ENCODE assay signal across 8 mouse cellular contexts in genomic region chr7:140101993-140102860, GRCm38 (mm10). TPM values are rescaled to one million over a fixed set of nuclear protein-coding genes. Genes with fewer than 3 reads are reported as not detected.
A peak's percentile ranks its signal among the peaks of the same experiment; 100 is the strongest.
DNase-seq lines count a peak whose midpoint lies in the region; ATAC-seq lines count a peak whose summit lies in the region.

Gene Fuom, minus strand, starts transcription at chr7:140102441.

- no peaks in the 10 kb centered on the region for H3K27me3 ChIP-seq in embryonic facial prominence, embryonic 12.5 days
- peaks cover 3% of the 10 kb centered on the region; the same call in 1 of the 2 replicates for H3K27me3 ChIP-seq in limb, embryonic 12.5 days
- H3K27me3 ChIP-seq in midbrain, embryonic 14.5 days (ENCODE audit: control insufficient read depth, insufficient read depth, low read length), result no peaks in the 10 kb centered on the region

- H3K9me3 ChIP-seq in embryonic facial prominence, embryonic 12.5 days, result no peaks in the 10 kb centered on the region
- H3K9me3 ChIP-seq in limb, embryonic 12.5 days, result no peaks in the 10 kb centered on the region
- no peaks in the 10 kb centered on the region for H3K9me3 ChIP-seq in midbrain, embryonic 14.5 days (ENCODE audit: control insufficient read depth, low read length)

- H3K4me2 ChIP-seq in embryonic facial prominence, embryonic 12.5 days (replicated peaks), result peak within 1 kb of the TSS; percentile 69
- H3K4me2 ChIP-seq in limb, embryonic 12.5 days, result peak within 1 kb of the TSS; percentile 76
- H3K4me2 ChIP-seq in midbrain, embryonic 14.5 days (ENCODE audit: low read length), result peak within 1 kb of the TSS; percentile 70

- peak within 1 kb of the TSS; percentile 43 for H3K4me3 ChIP-seq in embryonic facial prominence, embryonic 12.5 days
- peak within 1 kb of the TSS; percentile 48 for H3K4me3 ChIP-seq in limb, embryonic 12.5 days (replicated peaks)
- peak within 1 kb of the TSS; percentile 35 for H3K4me3 ChIP-seq in midbrain, embryonic 14.5 days (replicated peaks; ENCODE audit: low read depth, low read length)

- peaks cover 8% of the 10 kb centered on the region; the same call in 1 of the 2 replicates for H3K4me1 ChIP-seq in embryonic facial prominence, embryonic 12.5 days
- peaks cover 12% of the 10 kb centered on the region for H3K4me1 ChIP-seq in limb, embryonic 12.5 days (replicated peaks)
- peaks cover 8% of the 10 kb centered on the region for H3K4me1 ChIP-seq in midbrain, embryonic 14.5 days (ENCODE audit: control insufficient read depth, insufficient read depth, low read length)

- no peak within 1 kb of the TSS for H3K27ac ChIP-seq in embryonic facial prominence, embryonic 12.5 days
- H3K27ac ChIP-seq in limb, embryonic 12.5 days, result no peak within 1 kb of the TSS
- no peak within 1 kb of the TSS for H3K27ac ChIP-seq in midbrain, embryonic 14.5 days (replicated peaks; ENCODE audit: low read depth, low read length)

- peaks cover 20% of the 10 kb centered on the region for H3K36me3 ChIP-seq in embryonic facial prominence, embryonic 12.5 days
- peaks cover 22% of the 10 kb centered on the region for H3K36me3 ChIP-seq in limb, embryonic 12.5 days
- H3K36me3 ChIP-seq in midbrain, embryonic 14.5 days (ENCODE audit: control insufficient read depth, insufficient read depth, low read length), result peaks cover 22% of the 10 kb centered on the region

- 2% methylated on average over 30 of the region's 30 CpGs for WGBS in embryonic facial prominence, embryonic 12.5 days
- WGBS in limb, embryonic 12.5 days, result 2% methylated on average over 30 of the region's 30 CpGs
- WGBS in midbrain, embryonic 14.5 days, result under 1% methylated on average over 30 of the region's 30 CpGs

- DNase-seq in 3T3-L1 (ENCODE audit: low read depth, low spot score), result peak; percentile 59
- DNase-seq in adrenal gland, postnatal 36 days, result peak; percentile 96
- peak; percentile 99 for DNase-seq in heart, adult 11 months
- peak; percentile 92 for DNase-seq in kidney, adult 18-20 months
- DNase-seq in midbrain, embryonic 14.5 days, result peak; percentile 80
- peak; percentile 67 to 78 for DNase-seq in spleen, adult 18-20 months

- peak within 1 kb of the TSS; percentile 63 for H3K9ac ChIP-seq in embryonic facial prominence, embryonic 12.5 days
- peak within 1 kb of the TSS; percentile 65 for H3K9ac ChIP-seq in limb, embryonic 12.5 days (replicated peaks)
- H3K9ac ChIP-seq in midbrain, embryonic 14.5 days (replicated peaks; ENCODE audit: low read length), result peak within 1 kb of the TSS; percentile 60

- ATAC-seq in embryonic facial prominence, embryonic 12.5 days (ENCODE audit: insufficient number of reproducible peaks, insufficient read depth, low FRiP score, low TSS enrichment), result peak; percentile 80
- peak; percentile 66; the same call in 1 of the 2 replicates for ATAC-seq in limb, embryonic 12.5 days (ENCODE audit: insufficient number of reproducible peaks, insufficient read depth, low FRiP score, low TSS enrichment, low read depth)
- peak; percentile 73; the same call in 1 of the 2 replicates for ATAC-seq in midbrain, embryonic 14.5 days (ENCODE audit: low FRiP score, low TSS enrichment)

RNA-seq across cellular contexts. Expression of gene Fuom, which starts in this region (rescaled TPM):
- 10 to 100 TPM; 45.3 to 68.5 TPM for total RNA-seq in adrenal gland, postnatal 36 days (2021)
- 22.0 and 27.1 TPM in 2 replicates for polyA plus RNA-seq in embryonic facial prominence, embryonic 12.5 days (2016; fragmentation: Nextera tagmentation; extraction: Ambion mirVana)
- polyA plus RNA-seq in limb, embryonic 12.5 days (2016; fragmentation: Nextera tagmentation; extraction: Ambion mirVana), result 21.3 and 21.8 TPM in 2 replicates
- 23.9 and 30.8 TPM in 2 replicates for polyA plus RNA-seq in midbrain, embryonic 14.5 days (2014; fragmentation: Nextera tagmentation; extraction: Ambion mirVana)
